Mouse (Mus musculus) CD4-positive, CD25-positive, alpha-beta regulatory T cell, adult 4 months (primary cell): ENCODE measurements at regions not wholly inside any gene's neighbourhood (a gene's known extent, or its start where the extent isn't known, plus 50 kb on each side); places are given as distances from the start of the nearest gene placed in this dataset.

Experiments
- ATAC-seq: one replicate; pipeline ENCODE4 v1.8.0; 2017

DNA sequence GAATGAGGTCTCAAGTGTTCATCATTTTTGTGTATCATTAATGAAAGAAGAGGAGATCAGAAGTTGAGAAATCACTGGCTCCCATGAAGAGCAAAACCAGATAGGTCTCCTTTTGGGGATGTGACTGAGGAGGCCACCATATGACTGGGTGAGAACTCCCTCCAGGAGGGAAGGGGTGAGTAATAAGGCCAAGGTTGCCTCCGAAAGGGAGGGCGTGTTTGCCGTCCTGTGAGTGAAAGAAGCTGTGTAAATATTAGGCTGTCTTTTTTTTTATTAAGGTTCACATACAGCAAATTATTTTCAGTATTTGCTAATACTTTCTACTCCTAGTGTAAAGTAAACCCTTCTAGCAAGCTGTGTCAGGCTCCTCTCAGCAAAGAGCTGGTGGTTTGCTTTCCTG lies 116.7 kb upstream of the Pik3r1 start:
- ATAC-seq: no peak

- no peak for ATAC-seq
Observed at GRCm38 (mm10) chr13:101891473-101891872, 123.5 kb upstream of the Pik3r1 start.

DNA sequence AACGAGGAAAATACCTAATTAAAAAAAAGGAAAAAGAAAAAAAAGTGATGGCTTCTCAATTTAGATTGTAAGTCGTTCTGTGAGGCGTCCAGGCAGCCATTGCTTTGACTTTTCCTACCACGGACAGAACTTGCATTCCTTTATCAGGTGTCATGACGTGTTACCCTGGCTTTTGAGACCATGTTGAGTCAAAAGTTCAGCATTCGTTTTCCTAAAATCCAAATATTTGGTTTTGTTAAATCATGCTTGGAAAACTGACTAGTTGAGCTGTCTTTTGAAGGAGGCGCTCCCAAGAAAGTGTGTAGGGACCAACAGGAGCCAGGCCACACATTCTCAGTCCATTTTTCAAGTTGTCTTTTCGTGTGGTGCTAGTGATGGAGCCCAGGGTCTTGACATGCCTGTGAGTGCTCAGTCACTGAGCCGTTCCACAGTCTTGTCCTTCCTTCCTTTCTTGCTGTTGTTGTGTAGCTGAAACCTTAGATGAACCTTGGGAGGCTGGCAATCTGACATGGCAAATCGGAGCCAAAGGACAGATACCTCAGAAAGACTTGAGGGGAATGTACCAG lies 125.1 kb upstream of the Pik3r1 start:
- ATAC-seq: no peak

DNA sequence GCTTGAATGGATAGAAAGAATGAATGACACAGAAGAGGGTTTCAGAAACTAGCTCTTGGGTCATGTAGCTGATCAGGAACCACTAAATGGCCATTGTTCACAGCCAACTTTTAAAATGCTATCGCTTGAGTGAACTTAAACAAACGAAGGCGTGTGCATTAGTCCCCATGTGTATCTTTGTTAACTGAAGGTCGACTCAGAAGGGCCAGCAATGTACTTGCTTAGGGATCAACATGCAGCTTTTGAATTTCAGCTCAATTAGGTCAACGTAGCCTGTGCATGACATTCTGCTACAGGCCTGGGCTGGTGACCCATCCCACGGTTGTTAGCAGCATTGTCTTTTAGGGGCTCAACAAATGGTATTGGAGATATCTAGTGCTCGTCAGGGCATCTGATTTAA lies 127.1 kb upstream of the Pik3r1 start:
- no peak for ATAC-seq

DNA sequence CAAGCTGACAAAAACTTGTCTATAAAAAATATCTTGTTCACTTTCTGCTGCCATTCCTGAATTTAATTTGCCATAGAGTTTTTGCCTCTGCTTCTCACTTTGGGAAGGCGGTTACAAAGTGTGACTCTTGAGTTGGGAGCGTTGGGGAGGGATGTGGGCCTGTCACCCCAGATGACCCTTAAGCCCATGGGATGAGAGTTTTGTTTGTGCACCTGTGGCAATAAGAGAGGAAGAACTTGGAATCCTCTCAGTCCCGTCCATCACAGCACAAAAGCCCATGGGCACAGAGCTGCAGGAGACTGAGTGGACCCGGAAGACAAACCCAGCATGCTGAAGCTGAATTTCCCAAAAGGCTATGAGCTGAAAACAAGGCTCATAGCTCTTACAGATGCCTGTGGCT lies 127.7 kb upstream of the Pik3r1 start:
- ATAC-seq: no peak

DNA sequence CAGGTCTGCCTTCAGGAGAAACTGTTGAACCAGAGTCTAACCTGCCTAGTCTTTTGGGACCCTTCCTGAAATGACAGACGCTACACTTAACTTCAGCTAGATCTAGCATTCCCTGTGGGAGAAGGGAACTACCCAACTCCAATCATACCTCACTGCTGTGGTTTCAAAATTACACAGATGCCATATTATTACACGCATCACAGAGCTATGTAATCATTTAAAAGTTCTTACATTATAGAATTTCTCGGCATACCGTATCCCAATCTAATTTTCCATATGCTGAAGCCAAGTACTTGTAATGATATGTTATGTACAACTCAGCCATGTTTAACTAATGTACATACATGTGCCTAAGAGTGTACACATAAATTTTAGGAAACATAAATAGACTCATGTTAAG lies 128.9 kb upstream of the Pik3r1 start:
- no peak for ATAC-seq

- no peak for ATAC-seq
Observed at GRCm38 (mm10) chr13:101902213-101902612, 134.2 kb upstream of the Pik3r1 start.

DNA sequence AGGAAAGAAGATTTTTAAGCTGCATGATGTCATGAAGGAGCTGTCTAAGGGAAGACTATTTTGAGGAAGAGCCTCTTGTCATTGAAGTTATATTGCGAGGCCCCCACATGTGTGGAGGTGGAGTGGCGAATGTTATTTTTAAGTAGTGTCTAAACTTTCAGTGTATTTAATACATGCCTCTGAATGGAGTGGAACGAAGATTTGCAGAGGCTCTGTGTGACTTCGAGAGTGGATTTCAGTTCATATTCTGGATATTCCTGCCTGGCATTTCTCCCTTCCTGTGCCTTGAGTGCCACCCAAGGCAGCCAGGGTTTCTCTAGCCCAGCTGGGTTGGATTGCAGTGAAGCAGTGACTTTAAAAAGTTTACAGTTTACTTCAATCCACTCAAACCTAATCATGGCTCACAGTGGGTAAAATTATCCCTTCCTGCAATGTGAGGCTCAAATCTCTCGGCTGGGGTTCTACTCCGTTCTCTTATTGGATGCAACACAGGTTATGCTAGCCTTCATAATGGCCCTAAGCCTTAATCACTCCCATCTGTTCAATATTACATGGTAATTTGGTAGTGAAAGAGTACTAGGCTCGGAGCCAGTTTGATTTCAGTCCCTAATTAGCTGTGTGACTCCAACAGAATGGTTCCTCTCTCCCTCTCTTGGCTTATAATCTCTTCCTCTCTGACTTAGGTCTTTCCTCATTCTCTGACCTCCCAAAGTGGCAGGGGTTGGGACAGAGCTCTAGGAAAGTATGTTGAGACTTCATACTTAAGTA lies 138.1 kb upstream of the Pik3r1 start:
- ATAC-seq: no peak

DNA sequence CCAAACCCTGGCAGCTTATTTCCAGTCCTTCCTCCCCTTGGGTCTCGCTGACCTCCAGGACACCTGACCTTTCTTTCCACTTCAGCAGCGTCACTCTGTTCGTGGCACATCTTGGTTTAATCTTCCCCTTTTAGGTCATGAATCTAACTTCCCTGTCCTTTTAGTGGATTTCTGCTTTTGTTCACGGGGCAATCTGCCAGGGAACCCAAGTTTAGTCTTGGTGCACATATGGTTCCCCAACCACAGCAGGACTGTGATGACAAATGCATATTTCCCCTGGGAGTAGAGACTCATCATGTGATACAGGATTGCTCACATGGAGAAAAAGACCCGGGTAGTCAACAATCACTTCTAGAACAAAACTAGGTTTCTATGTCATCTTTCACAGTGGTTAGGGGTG lies 141.0 kb upstream of the Pik3r1 start:
- no peak for ATAC-seq

- no peak for ATAC-seq
Observed at GRCm38 (mm10) chr13:101910687-101911086, 142.7 kb upstream of the Pik3r1 start.

- no peak for ATAC-seq
Observed at GRCm38 (mm10) chr13:101914132-101914531, 146.1 kb upstream of the Pik3r1 start.

DNA sequence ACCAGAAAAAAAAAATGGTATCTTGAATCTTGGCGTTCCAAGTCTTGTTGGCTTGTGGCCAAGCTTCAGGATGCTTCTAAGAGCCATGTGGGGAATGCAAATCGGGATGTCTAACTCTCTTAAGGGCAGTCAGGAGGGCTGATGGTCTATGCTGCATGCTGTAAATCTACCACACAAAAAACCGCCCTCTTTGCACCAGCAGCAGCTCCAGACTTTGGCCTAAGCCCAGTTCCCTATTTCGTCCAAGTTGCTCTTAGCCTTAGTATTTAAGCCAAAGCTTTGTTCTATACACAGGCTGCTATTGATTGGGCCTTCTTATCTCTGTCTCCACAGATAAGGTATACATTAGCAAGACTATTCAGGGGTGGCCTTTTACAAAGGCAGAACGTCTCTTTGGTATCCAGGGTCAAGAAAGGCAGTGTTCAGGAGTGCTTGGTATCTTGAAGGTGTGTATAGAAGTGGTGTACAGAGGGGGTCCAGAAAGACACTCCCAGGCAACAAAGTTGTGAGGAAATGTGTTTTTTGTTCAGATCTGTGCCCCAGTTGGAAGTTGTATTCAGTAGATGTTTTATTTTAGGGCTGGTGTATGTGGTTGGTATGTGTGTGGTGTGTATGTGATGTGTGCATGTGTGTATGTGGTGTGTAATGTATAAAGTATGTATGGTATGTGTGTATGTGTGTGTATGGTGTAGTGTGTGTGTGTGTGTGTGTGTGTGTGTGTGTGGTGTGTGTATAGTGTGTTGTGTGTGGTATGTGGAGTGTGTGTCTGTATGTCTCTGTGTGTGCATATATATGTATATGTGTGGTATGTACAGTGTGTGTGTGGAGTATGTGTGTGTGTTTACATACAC lies 146.9 kb upstream of the Pik3r1 start:
- ATAC-seq: no peak

GRCm38 (mm10) chr13:101915542-101915941 lies 147.5 kb upstream of the Pik3r1 start:
- ATAC-seq: no peak

- no peak for ATAC-seq
Observed at GRCm38 (mm10) chr13:101915948-101916594, 148.1 kb upstream of the Pik3r1 start.

- no peak for ATAC-seq
Observed at GRCm38 (mm10) chr13:101916876-101917275, 148.9 kb upstream of the Pik3r1 start.

DNA sequence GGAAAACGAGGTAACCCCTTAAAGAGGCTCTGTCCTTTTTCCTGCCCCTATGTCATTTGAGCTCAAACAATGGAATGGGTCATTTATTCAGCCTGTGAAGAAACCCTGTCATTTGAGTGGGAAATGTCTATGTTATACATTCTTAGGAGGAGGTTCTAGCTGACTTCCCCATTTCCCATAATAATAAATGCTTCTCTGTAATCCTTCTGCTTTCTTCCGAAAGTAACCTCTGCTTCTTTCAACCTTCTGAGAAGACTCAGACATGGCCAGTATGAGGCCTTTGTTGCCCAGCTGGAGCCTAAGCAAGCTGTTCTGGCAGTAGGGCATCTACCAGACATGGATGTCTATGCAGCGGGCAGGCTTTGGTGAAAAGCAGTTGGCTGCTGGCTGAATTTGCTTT lies 150.2 kb upstream of the Pik3r1 start:
- no peak for ATAC-seq

DNA sequence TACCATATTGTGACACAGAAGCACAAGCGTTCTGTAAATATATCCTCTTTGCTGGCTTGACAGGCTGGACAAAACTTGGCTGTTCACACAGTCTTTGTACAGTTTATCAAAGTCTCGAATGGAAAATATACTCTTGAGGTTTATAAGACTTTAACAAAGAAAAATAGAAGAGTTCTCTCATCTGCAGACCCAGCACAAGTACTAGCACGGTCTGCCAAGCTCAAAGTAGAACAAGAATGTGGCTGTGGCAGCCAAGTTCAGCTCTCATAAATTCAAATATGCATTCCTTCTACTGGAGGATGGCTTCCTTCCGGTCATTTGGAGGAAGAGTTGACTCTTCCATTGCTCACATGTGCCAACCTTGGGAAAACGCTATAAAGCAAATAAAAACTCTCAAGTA lies 151.2 kb upstream of the Pik3r1 start:
- ATAC-seq: no peak

DNA sequence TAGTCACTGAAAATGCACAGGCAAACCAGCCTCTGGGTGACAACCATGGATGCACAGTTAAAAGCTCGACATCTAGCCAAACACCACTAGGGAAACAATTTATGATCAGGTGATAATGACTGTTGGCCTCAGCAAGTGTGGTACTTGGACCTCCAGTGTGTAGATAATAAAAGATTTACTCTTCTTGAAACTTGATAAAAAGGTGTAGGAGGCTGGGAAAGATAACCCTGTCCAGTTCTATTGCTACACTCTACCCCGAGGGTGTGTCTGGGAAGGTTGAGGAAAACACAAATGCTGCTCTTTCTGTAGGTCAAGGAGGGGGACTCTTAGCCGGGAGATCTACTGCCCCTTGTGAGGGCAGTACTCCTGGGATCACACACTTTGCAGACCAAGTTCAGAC lies 152.4 kb upstream of the Pik3r1 start:
- no peak for ATAC-seq

- no peak for ATAC-seq
Observed at GRCm38 (mm10) chr13:101924637-101925036, 156.6 kb upstream of the Pik3r1 start.

DNA sequence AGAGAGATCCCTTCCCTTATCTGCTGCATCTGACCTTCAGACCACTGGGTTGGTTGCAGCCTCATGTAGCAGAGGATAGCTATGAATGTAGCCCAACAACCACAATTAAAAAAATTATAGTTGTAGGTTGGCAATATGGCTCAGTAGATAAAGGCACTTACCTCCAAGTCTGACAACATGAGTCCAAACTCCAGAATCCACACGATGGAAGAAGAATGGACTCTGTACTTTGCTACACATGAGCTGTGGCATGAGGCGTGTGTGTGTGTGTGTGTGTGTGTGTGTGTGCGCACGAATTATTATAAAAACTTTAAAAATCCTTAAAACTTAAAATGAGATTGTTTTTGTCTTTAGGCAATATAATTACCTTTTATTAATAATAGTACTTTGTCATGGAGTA lies 163.2 kb upstream of the Pik3r1 start:
- no peak for ATAC-seq

DNA sequence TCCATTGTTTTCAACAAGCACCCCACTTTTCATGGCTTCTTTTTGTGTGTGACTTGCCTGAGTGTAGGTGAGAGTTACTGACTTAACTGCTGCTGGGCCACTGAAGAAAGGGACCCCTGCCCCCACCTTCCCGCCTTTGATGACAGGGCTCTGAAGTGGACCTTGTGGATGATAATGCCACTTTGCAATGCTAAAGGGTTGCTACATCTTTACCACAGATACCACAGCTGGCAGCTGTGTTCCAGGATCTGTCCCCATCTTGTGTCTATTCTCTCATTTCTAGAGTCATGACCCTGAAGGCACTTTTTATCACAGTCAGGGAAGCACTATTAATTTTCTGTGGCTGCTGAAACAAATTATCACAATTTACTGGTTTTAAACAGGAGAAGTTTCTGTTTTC lies 163.9 kb upstream of the Pik3r1 start:
- no peak for ATAC-seq

DNA sequence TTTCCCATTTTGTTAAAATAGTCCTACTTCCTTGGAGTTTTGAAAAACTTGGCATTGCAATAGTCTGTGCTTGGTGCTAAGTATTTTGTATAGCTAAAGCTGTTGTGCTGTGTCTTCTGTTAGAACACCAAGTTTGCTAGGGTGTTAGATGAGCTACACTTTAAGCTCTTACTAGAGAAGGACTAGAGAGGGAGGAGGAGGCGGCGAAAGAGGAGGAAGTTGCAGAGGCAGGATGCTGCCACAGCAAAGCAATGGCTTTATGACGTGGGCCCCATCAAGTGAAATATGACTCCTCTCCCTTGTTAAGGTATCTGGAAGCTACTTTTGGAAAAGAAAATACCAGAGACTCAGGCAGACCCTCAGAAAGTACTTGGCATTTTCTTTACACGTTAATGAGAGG lies 167.8 kb upstream of the Pik3r1 start:
- no peak for ATAC-seq

DNA sequence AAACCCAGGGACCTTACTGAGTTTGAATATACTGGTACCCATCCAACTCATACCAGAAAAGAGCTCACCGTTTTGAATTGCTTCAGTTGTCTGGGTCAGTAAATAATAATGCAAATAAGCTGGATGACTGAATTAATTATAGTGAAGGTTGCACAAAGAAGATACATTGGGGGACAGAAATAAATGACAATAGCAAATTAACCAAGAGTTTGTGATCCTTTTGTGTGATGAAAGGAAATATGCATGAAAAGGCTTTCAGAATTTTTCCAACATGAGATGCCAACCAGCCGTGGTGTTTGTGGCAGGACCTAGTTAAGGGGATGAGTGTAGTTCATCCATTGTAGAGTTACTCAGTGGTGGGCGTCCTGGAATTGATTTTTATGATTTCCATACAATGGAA lies 186.5 kb upstream of the Pik3r1 start:
- no peak for ATAC-seq
